Mouse (Mus musculus) heart, embryonic 14.5 days (tissue): ENCODE data around the gene 2010111I01Rik. TPM values are rescaled to one million over a fixed set of nuclear protein-coding genes. Genes with fewer than 3 reads are reported as not detected.

Experiments
- ATAC-seq: fragments of 200-750 bp; cut with Nextera tagmentation; 2 replicates; pipeline ENCODE4 v1.8.0; 2017; ENCODE audit warnings: low read depth, moderate TSS enrichment; ENCODE audit not compliant: insufficient number of reproducible peaks, insufficient read depth, low FRiP score
- H3K27ac ChIP-seq, 2 experiments: fragments of 200-500 bp in 1 of 2; fragments of 300-500 bp in 1 of 2; sonication (generic) in 1 of 2; replicated peaks in 1 of 2; 2 replicates each; pipeline ENCODE4 v1.5.1; 2012 to 2014; ENCODE audit warnings: low read depth in 2 of 2, low read length in 2 of 2, control low read depth in 1 of 2, mild to moderate bottlenecking in 1 of 2, mixed read lengths in 1 of 2; ENCODE audit not compliant: control insufficient read depth in 1 of 2, insufficient read depth in 1 of 2
- H3K27me3 ChIP-seq: fragments of 300-500 bp; sonication (generic); 2 replicates; pipeline ENCODE4 v1.6.1; 2014; ENCODE audit warnings: mild to moderate bottlenecking, low read length, control low read depth; ENCODE audit not compliant: control insufficient read depth, insufficient read depth
- H3K36me3 ChIP-seq: fragments of 300-500 bp; sonication (generic); 2 replicates; pipeline ENCODE4 v1.6.1; 2014; ENCODE audit warnings: mild to moderate bottlenecking, control low read depth, low read length, mixed read lengths; ENCODE audit not compliant: control insufficient read depth, insufficient read depth
- H3K4me1 ChIP-seq, 2 experiments: fragments of 200-500 bp in 1 of 2; fragments of 300-500 bp in 1 of 2; sonication (generic) in 1 of 2; 2 replicates each; pipeline ENCODE4 v1.6.1; 2012 to 2014; ENCODE audit warnings: low read length in 2 of 2, control low read depth in 1 of 2, mixed read lengths in 1 of 2; ENCODE audit not compliant: control insufficient read depth in 2 of 2, insufficient read depth in 2 of 2
- H3K4me2 ChIP-seq: fragments of 300-500 bp; sonication (generic); 2 replicates; pipeline ENCODE4 v1.6.1; 2014; ENCODE audit warnings: mild to moderate bottlenecking, low read length
- H3K4me3 ChIP-seq, 2 experiments: fragments of 200-500 bp in 1 of 2; fragments of 300-500 bp in 1 of 2; sonication (generic) in 1 of 2; 2 replicates each; pipeline ENCODE4 v1.5.1; 2012 to 2014; ENCODE audit warnings: low read length in 2 of 2, mild to moderate bottlenecking in 2 of 2, control low read depth in 1 of 2, low read depth in 1 of 2, moderate library complexity in 1 of 2; ENCODE audit not compliant: control insufficient read depth in 1 of 2, insufficient read depth in 1 of 2
- H3K9ac ChIP-seq: fragments of 300-500 bp; sonication (generic); 2 replicates; pipeline ENCODE4 v1.6.1; 2014; ENCODE audit warnings: mild to moderate bottlenecking, low read length
- H3K9me3 ChIP-seq: fragments of 300-500 bp; sonication (generic); 2 replicates; pipeline ENCODE4 v1.6.1; 2016; ENCODE audit warnings: low read length, control low read depth; ENCODE audit not compliant: control insufficient read depth
- WGBS: fragments of 180-500 bp; shearing (Covaris S2); extraction: QIAGEN DNeasy Blood & Tissue Kit; methylation state at CpG from one replicate; pipeline ENCODE4 v1.1.7; 2014; 5-methylcytosine and 5-hydroxymethylcytosine counted together
- polyA plus RNA-seq: library from polyadenylated mRNA; unstranded; fragments of >200 nt; fragmentation: Nextera tagmentation; extraction: Ambion mirVana; gene quantifications from 2 replicates; pipeline ENCODE4 v1.2.1, GENCODE M21; 2014

2010111I01Rik gene
- polyA plus RNA-seq, 1 experiment from 2014 or later: 69.5 TPM

- no peak for ATAC-seq
- H3K27me3 ChIP-seq: no peaks in the 10 kb centered on the region
- peaks cover 8 to 10% of the 10 kb centered on the region in 2 experiments for H3K4me1 ChIP-seq
- H3K36me3 ChIP-seq: peaks cover 72% of the 10 kb centered on the region
- H3K27ac ChIP-seq: no peak overlapping the region
- H3K9me3 ChIP-seq: no peaks in the 10 kb centered on the region
- no peak overlapping the region for H3K9ac ChIP-seq
- no peak overlapping the region for H3K4me3 ChIP-seq
- 83% methylated on average over 16 of the region's 16 CpGs for WGBS
- no peak overlapping the region for H3K4me2 ChIP-seq
Observed at GRCm38 (mm10) chr13:63305160-63306011, 340.7 kb downstream of the 2010111I01Rik start.

- peaks cover 68% of the 10 kb centered on the region for H3K36me3 ChIP-seq
- H3K27ac ChIP-seq: no peak overlapping the region
- no peak for ATAC-seq
- H3K9ac ChIP-seq: no peak overlapping the region
- no peak overlapping the region for H3K4me3 ChIP-seq
- no peaks in the 10 kb centered on the region for H3K27me3 ChIP-seq
- H3K4me2 ChIP-seq: no peak overlapping the region
- H3K4me1 ChIP-seq: peaks cover 8 to 10% of the 10 kb centered on the region in 2 experiments
- H3K9me3 ChIP-seq: no peaks in the 10 kb centered on the region
- 89% methylated on average over 5 of the region's 5 CpGs for WGBS
Observed at GRCm38 (mm10) chr13:63306768-63307167, 342.1 kb downstream of the 2010111I01Rik start.

- Histone ChIP-seq H3K36me3 (peaks cover 50% of the 10 kb centered on the region), H3K4me2 (no peak overlapping the region), H3K4me1 (peaks cover 28 to 29% of the 10 kb centered on the region in 2 experiments), H3K4me3 (no peak overlapping the region), H3K9ac (no peak overlapping the region), H3K27me3 (no peaks in the 10 kb centered on the region), H3K27ac (no peak overlapping the region), H3K9me3 (no peaks in the 10 kb centered on the region)
- no peak for ATAC-seq
- WGBS: 61% methylated on average over 3 of the region's 3 CpGs
Observed at GRCm38 (mm10) chr13:63309563-63309962, 344.9 kb downstream of the 2010111I01Rik start.

GRCm38 (mm10) chr13:63311156-63311555 is 346.5 kb downstream of the 2010111I01Rik start:
- no peak overlapping the region for H3K9ac ChIP-seq
- WGBS: 81% methylated on average over 2 of the region's 2 CpGs
- H3K4me1 ChIP-seq: peaks cover 28 to 29% of the 10 kb centered on the region in 2 experiments
- no peak for ATAC-seq
- no peak overlapping the region for H3K27ac ChIP-seq
- no peak overlapping the region for H3K4me3 ChIP-seq
- no peaks in the 10 kb centered on the region for H3K27me3 ChIP-seq
- H3K36me3 ChIP-seq: peaks cover 39% of the 10 kb centered on the region
- no peak overlapping the region for H3K4me2 ChIP-seq
- no peaks in the 10 kb centered on the region for H3K9me3 ChIP-seq

- WGBS: 88% methylated on average over 1 of the region's 1 CpGs
- Histone ChIP-seq H3K4me2 (no peak overlapping the region), H3K36me3 (peaks cover 42% of the 10 kb centered on the region), H3K9me3 (no peaks in the 10 kb centered on the region), H3K27ac (peak overlapping the region; percentile 2 to 48; a peak in 3 of 4 replicates), H3K9ac (no peak overlapping the region; the same call in 1 of the 2 replicates), H3K4me1 (peaks cover 28 to 29% of the 10 kb centered on the region in 2 experiments), H3K27me3 (no peaks in the 10 kb centered on the region), H3K4me3 (no peak overlapping the region)
- ATAC-seq: no peak
Observed at GRCm38 (mm10) chr13:63313247-63313646, 348.6 kb downstream of the 2010111I01Rik start.

- peak overlapping the region; percentile 2 to 48; a peak in 3 of 4 replicates for H3K27ac ChIP-seq
- WGBS: 70% methylated on average over 12 of the region's 12 CpGs
- no peak overlapping the region for H3K4me3 ChIP-seq
- no peak overlapping the region for H3K4me2 ChIP-seq
- peak overlapping the region; percentile 41; the same call in 1 of the 2 replicates for H3K9ac ChIP-seq
- no peak for ATAC-seq
- peaks cover 22 to 25% of the 10 kb centered on the region in 2 experiments for H3K4me1 ChIP-seq
- peaks cover 35% of the 10 kb centered on the region for H3K36me3 ChIP-seq
- no peaks in the 10 kb centered on the region for H3K27me3 ChIP-seq
- H3K9me3 ChIP-seq: no peaks in the 10 kb centered on the region
Observed at GRCm38 (mm10) chr13:63313748-63314607, 349.3 kb downstream of the 2010111I01Rik start.

GRCm38 (mm10) chr13:63314608-63314920 is 349.9 kb downstream of the 2010111I01Rik start:
- Histone ChIP-seq H3K4me1 (peaks cover 19 to 20% of the 10 kb centered on the region in 2 experiments), H3K9me3 (no peaks in the 10 kb centered on the region), H3K27ac (no peak overlapping the region), H3K36me3 (peaks cover 34% of the 10 kb centered on the region), H3K9ac (no peak overlapping the region), H3K27me3 (no peaks in the 10 kb centered on the region), H3K4me2 (no peak overlapping the region), H3K4me3 (no peak overlapping the region)
- ATAC-seq: no peak
- 72% methylated on average over 4 of the region's 4 CpGs for WGBS
